Mouse (Mus musculus) G1E (cell line): ENCODE measurements around the gene Plekha7.

Source experiments
- CTCF ChIP-seq: IDR thresholded peaks from 2 replicates; pipeline ENCODE4 v1.5.1; 2012; ENCODE audit warnings: low read depth, low read length, inconsistent platforms, mixed read lengths
- GATA1 ChIP-seq: IDR thresholded peaks from 2 replicates; pipeline ENCODE4 v1.6.1; 2012; ENCODE audit warnings: borderline replicate concordance, low read length, inconsistent platforms, mixed read lengths

DNA sequence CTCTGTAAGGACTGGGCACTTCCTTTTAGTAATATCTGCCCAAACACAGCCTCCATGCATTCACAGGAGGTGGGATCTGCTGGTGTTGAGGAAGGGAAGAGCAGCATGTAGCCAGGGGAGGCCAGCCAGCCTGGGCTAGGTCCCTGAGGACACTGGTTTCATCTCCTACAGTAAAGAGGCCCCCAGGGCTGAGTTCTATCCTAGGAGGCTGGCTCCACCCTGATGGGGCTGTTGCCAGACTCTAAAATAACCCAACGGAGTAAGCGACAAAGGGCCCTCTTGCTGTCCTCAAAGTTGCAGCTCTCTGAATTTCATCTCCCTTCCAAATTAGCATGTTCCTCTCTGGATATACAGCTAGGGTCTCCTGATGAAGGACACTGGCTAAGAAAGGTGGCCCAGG is 83.6 kb downstream of the Plekha7 start:
- TF ChIP-seq CTCF (no peak), GATA1 (no peak)
